Mouse (Mus musculus) layer of hippocampus, adult 18-20 months (tissue): ENCODE results near the gene Trpt1. TPM values are rescaled to one million over a fixed set of nuclear protein-coding genes. Genes with fewer than 3 reads are reported as not detected.

ENCODE experiments used
- DNase-seq, 2 experiments: peaks; one replicate each; pipeline ENCODE4 v3.0.0; 2022; ENCODE audit warnings: low spot score in 2 of 2
- total RNA-seq, 2 experiments: library from RNA; stranded (reverse); gene quantifications; 2 replicates each; pipeline ENCODE4 v1.2.3; 2021

The Trpt1 gene
- total RNA-seq, 2 experiments from 2014 or later = 17.2 to 17.8 TPM

- peak; percentile 100 for DNase-seq
Observed at GRCm38 (mm10) chr19:7039841-7040636, 44.1 kb downstream of the Trpt1 start, which contains the start of gene Stip1. Gene Stip1, minus strand, starts transcription at chr19:7039967.

- DNase-seq = no peak
Observed at GRCm38 (mm10) chr19:7040637-7041130, 44.8 kb downstream of the Trpt1 start.

GRCm38 (mm10) chr19:7041171-7041570 lies 45.2 kb downstream of the Trpt1 start:
- DNase-seq = no peak

- DNase-seq = no peak
Observed at GRCm38 (mm10) chr19:7044279-7044678, 48.3 kb downstream of the Trpt1 start.

GRCm38 (mm10) chr19:7044706-7045105 lies 48.8 kb downstream of the Trpt1 start:
- no peak for DNase-seq

Other genes with a start within 250 kb of the Trpt1 start
- 10 to 100 TPM; 36.2 to 43.7 TPM for gene Rps6ka4, start 155.5 kb upstream of the Trpt1 start, total RNA-seq
- 10 to 100 TPM; 13.8 to 16.1 TPM for gene Ccdc88b, start 137.9 kb upstream of the Trpt1 start, total RNA-seq
- 10 to 100 TPM; 43.1 to 53.9 TPM for gene Trmt112, start 86.4 kb upstream of the Trpt1 start, total RNA-seq
- 100 to 1,000 TPM; 383 to 385 TPM for gene Prdx5, start 86.0 kb upstream of the Trpt1 start, total RNA-seq
- gene Esrra, start 74.3 kb upstream of the Trpt1 start, total RNA-seq = 10 to 100 TPM; 59.5 to 59.6 TPM
- gene Catsperz, start 70.8 kb upstream of the Trpt1 start, total RNA-seq = 10 to 100 TPM in 1 of 2 experiments, 1 to 10 TPM in 1; 8.2 to 12.6 TPM
- 10 to 100 TPM; 15.4 to 17.0 TPM for gene Kcnk4, start 61.6 kb upstream of the Trpt1 start, total RNA-seq
- 10 to 100 TPM; 37.8 to 44.4 TPM for gene Bad, start 54.3 kb upstream of the Trpt1 start, total RNA-seq
- 100 to 1,000 TPM; 105 to 108 TPM for gene Gpr137, start 53.7 kb upstream of the Trpt1 start, total RNA-seq
- gene Ppp1r14b, start 21.2 kb upstream of the Trpt1 start, total RNA-seq = 10 to 100 TPM; 60.8 to 61.9 TPM
- gene Plcb3, start 19.7 kb upstream of the Trpt1 start, total RNA-seq = 10 to 100 TPM; 13.3 to 14.4 TPM
- 10 to 100 TPM; 94.2 to 94.6 TPM for gene Fkbp2, start 15.6 kb upstream of the Trpt1 start, total RNA-seq
- gene Vegfb, start 8.5 kb upstream of the Trpt1 start, total RNA-seq = 10 to 100 TPM; 95.2 to 95.4 TPM
- gene Dnajc4, start 3.6 kb upstream of the Trpt1 start, total RNA-seq = 10 to 100 TPM; 24.7 to 27.9 TPM
- gene Nudt22, start within 50 bp of the Trpt1 start, total RNA-seq = 10 to 100 TPM; 12.7 to 14.0 TPM
- gene Fermt3, start 23.3 kb downstream of the Trpt1 start, total RNA-seq = 1 to 10 TPM; 4.2 to 5.1 TPM
- 100 to 1,000 TPM; 218 to 230 TPM for gene Stip1, start 43.8 kb downstream of the Trpt1 start, total RNA-seq
- 10 to 100 TPM; 22.9 to 23.7 TPM for gene Macrod1, start 60.7 kb downstream of the Trpt1 start, total RNA-seq
- gene Flrt1, start 109.6 kb downstream of the Trpt1 start, total RNA-seq = 10 to 100 TPM; 21.6 to 22.0 TPM
- 100 to 1,000 TPM; 306 to 307 TPM for gene Otub1, start 210.2 kb downstream of the Trpt1 start, total RNA-seq
- gene Cox8a, start 221.5 kb downstream of the Trpt1 start, total RNA-seq = 1,000 to 10,000 TPM in 1 of 2 experiments, 100 to 1,000 TPM in 1; 974 to 1,030 TPM
- gene Naa40, start 245.1 kb downstream of the Trpt1 start, total RNA-seq = 10 to 100 TPM; 28.5 to 29.8 TPM